Mouse (Mus musculus) left cerebral cortex, postnatal 25 days (tissue): ENCODE data around the gene Arhgef3. TPM values are rescaled to one million over a fixed set of nuclear protein-coding genes. Genes with fewer than 3 reads are reported as not detected.

Experiments used
- DNase-seq, 2 experiments: peaks; one replicate each; pipeline ENCODE4 v3.0.0; 2022; ENCODE audit warnings: low spot score in 2 of 2, mixed read lengths in 1 of 2
- intact Hi-C: fragments of 180-260 bp; cut with DNase I; formaldehyde crosslinking; loops from one replicate; pipeline ENCODE4 v1.15.1; 2025
- total RNA-seq, 2 experiments: library from RNA; stranded (reverse); gene quantifications; 2 replicates each; pipeline ENCODE4 v1.2.3; 2021

The Arhgef3 gene
- total RNA-seq, 2 experiments from 2014 or later = 61.9 to 62.2 TPM

- intact Hi-C loops = no loop called here
- peak in 1 of 2 experiments; percentile 73 for DNase-seq
Measured at GRCm38 (mm10) chr14:27349120-27349519, 234.4 kb downstream of the Arhgef3 start.

GRCm38 (mm10) chr14:27349828-27350729, 235.4 kb downstream of the Arhgef3 start:
- intact Hi-C loops = no loop called here
- no peak for DNase-seq

- intact Hi-C loops = no loop called here
Measured at GRCm38 (mm10) chr14:27351051-27351475, 236.4 kb downstream of the Arhgef3 start.

GRCm38 (mm10) chr14:27351476-27352079, 236.9 kb downstream of the Arhgef3 start:
- DNase-seq = no peak
- intact Hi-C loops = no loop called here

More at GRCm38 (mm10) chr14:27351051-27351475, 236.4 kb downstream of the Arhgef3 start:
- DNase-seq = no peak

GRCm38 (mm10) chr14:27352470-27352869, 237.8 kb downstream of the Arhgef3 start:
- intact Hi-C loops = no loop called here

GRCm38 (mm10) chr14:27355151-27355550, 240.5 kb downstream of the Arhgef3 start:
- no peak for DNase-seq
- intact Hi-C loops = no loop called here

More at GRCm38 (mm10) chr14:27352470-27352869, 237.8 kb downstream of the Arhgef3 start:
- no peak for DNase-seq

- intact Hi-C loops = no loop called here
- no peak for DNase-seq
Measured at GRCm38 (mm10) chr14:27355937-27356336, 241.2 kb downstream of the Arhgef3 start.

GRCm38 (mm10) chr14:27357139-27357538, 242.4 kb downstream of the Arhgef3 start:
- intact Hi-C loops = no loop called here
- DNase-seq = no peak

- intact Hi-C loops = no loop called here
- DNase-seq = no peak
Measured at GRCm38 (mm10) chr14:27358202-27358601, 243.5 kb downstream of the Arhgef3 start.

- intact Hi-C loops = no loop called here
- DNase-seq = no peak
Measured at GRCm38 (mm10) chr14:27360849-27361248, 246.2 kb downstream of the Arhgef3 start.

- no peak for DNase-seq
- intact Hi-C loops = no loop called here
Measured at GRCm38 (mm10) chr14:27361514-27361913, 246.8 kb downstream of the Arhgef3 start.

- DNase-seq = no peak
- intact Hi-C loops = no loop called here
Measured at GRCm38 (mm10) chr14:27364668-27365257, 250.1 kb downstream of the Arhgef3 start.

- DNase-seq = no peak
- intact Hi-C loops = no loop called here
Measured at GRCm38 (mm10) chr14:27367117-27367711, 252.5 kb downstream of the Arhgef3 start.

GRCm38 (mm10) chr14:27368619-27369018, 253.9 kb downstream of the Arhgef3 start:
- no peak for DNase-seq
- intact Hi-C loops = no loop called here

GRCm38 (mm10) chr14:27369503-27369902, 254.8 kb downstream of the Arhgef3 start:
- DNase-seq = peak in 1 of 2 experiments; percentile 47
- intact Hi-C loops = no loop called here

GRCm38 (mm10) chr14:27371669-27372076, 257.0 kb downstream of the Arhgef3 start:
- no peak for DNase-seq
- intact Hi-C loops = no loop called here

- no peak for DNase-seq
- intact Hi-C loops = no loop called here
Measured at GRCm38 (mm10) chr14:27373498-27373897, 258.8 kb downstream of the Arhgef3 start.

- intact Hi-C loops = no loop called here
- DNase-seq = no peak
Measured at GRCm38 (mm10) chr14:27376115-27376648, 261.5 kb downstream of the Arhgef3 start.

- DNase-seq = no peak
- intact Hi-C loops = no loop called here
Measured at GRCm38 (mm10) chr14:27378669-27379068, 264.0 kb downstream of the Arhgef3 start.

- intact Hi-C loops = no loop called here
- DNase-seq = no peak
Measured at GRCm38 (mm10) chr14:27379404-27379803, 264.7 kb downstream of the Arhgef3 start.
